Mouse (Mus musculus) lung, embryonic 14.5 days (tissue): ENCODE results near the gene Gja5. TPM values are rescaled to one million over a fixed set of nuclear protein-coding genes. Genes with fewer than 3 reads are reported as not detected.
"Not testable (repeated sequence)": the region's sequence is repeated elsewhere in the genome, so short reads cannot be mapped to it uniquely, and the experiment has no call there.

Experiments
- ATAC-seq: fragments of 200-750 bp; cut with Nextera tagmentation; 2 replicates; pipeline ENCODE4 v1.8.0; 2017; ENCODE audit warnings: mild to moderate bottlenecking, moderate TSS enrichment, moderate library complexity; ENCODE audit not compliant: insufficient read depth
- DNase-seq: peaks from one replicate; pipeline ENCODE4 v3.0.0-alpha.2; 2015
- H3K27ac ChIP-seq: fragments of 300-500 bp; sonication (generic); 2 replicates; pipeline ENCODE4 v1.5.1; 2014; ENCODE audit warnings: low read depth, mild to moderate bottlenecking, moderate library complexity
- H3K27me3 ChIP-seq: fragments of 300-500 bp; sonication (generic); 2 replicates; pipeline ENCODE4 v1.6.1; 2014; ENCODE audit warnings: low read length, control low read depth; ENCODE audit not compliant: insufficient read depth
- H3K36me3 ChIP-seq: fragments of 300-500 bp; sonication (generic); 2 replicates; pipeline ENCODE4 v1.6.1; 2014; ENCODE audit warnings: control low read depth; ENCODE audit not compliant: insufficient read depth
- H3K4me1 ChIP-seq: fragments of 300-500 bp; sonication (generic); 2 replicates; pipeline ENCODE4 v1.6.1; 2014; ENCODE audit warnings: antibody characterized with exemption, control low read depth; ENCODE audit not compliant: insufficient read depth
- H3K4me2 ChIP-seq: fragments of 300-500 bp; sonication (generic); 2 replicates; pipeline ENCODE4 v1.6.1; 2014; ENCODE audit warnings: mild to moderate bottlenecking
- H3K4me3 ChIP-seq: fragments of 300-500 bp; sonication (generic); 2 replicates; pipeline ENCODE4 v1.5.1; 2014; ENCODE audit warnings: low read depth, low read length
- H3K9ac ChIP-seq: fragments of 300-500 bp; sonication (generic); 2 replicates; pipeline ENCODE4 v1.6.1; 2014
- H3K9me3 ChIP-seq: fragments of 300-500 bp; sonication (generic); 2 replicates; pipeline ENCODE4 v1.6.1; 2016; ENCODE audit warnings: low read depth, low read length, control low read depth
- CTCF ChIP-seq: IDR thresholded peaks from 2 replicates; pipeline ENCODE4 v1.5.1; 2016; ENCODE audit warnings: antibody characterized with exemption, low read depth
- WGBS: fragments of 180-500 bp; shearing (Covaris S2); extraction: QIAGEN DNeasy Blood & Tissue Kit; methylation state at CpG from one replicate; pipeline ENCODE4 v1.1.7; 2014; 5-methylcytosine and 5-hydroxymethylcytosine counted together
- polyA plus RNA-seq: library from polyadenylated mRNA; unstranded; fragments of >200 nt; fragmentation: Nextera tagmentation; extraction: Ambion mirVana; gene quantifications from 2 replicates; pipeline ENCODE4 v1.2.1, GENCODE M21; 2014

The Gja5 gene
- polyA plus RNA-seq, 1 experiment from 2014 or later: 6.4 TPM

DNA sequence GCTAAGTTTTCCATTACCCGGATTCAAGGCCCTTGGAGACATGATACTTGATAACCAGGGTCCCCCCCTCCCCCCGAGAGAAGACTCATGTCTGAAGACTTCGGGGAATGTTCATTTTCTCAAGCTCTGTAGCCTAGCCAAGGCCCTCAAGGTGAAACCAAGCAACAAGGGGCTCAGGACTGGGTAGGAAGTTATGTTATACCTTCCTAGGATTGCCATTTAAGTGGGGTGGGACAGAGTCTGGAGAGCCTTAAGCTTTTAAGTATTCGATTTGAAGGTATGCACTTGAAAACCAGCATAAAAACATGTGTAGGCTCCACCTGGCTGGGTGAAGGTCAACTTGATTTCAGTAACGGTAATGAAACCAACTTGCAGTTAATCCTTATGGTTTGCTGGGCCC is 154.2 kb downstream of the Gja5 start:
- H3K27ac ChIP-seq: no peak overlapping the region
- no peak overlapping the region for H3K4me2 ChIP-seq
- H3K27me3 ChIP-seq: no peaks in the 10 kb centered on the region
- no peak for DNase-seq
- H3K4me3 ChIP-seq: no peak overlapping the region
- H3K9me3 ChIP-seq: no peaks in the 10 kb centered on the region
- no peaks in the 10 kb centered on the region for H3K4me1 ChIP-seq
- no peak for TF ChIP-seq CTCF
- H3K9ac ChIP-seq: no peak overlapping the region
- ATAC-seq: no peak
- H3K36me3 ChIP-seq: no peaks in the 10 kb centered on the region
- WGBS: 70% methylated on average over 5 of the region's 5 CpGs

DNA sequence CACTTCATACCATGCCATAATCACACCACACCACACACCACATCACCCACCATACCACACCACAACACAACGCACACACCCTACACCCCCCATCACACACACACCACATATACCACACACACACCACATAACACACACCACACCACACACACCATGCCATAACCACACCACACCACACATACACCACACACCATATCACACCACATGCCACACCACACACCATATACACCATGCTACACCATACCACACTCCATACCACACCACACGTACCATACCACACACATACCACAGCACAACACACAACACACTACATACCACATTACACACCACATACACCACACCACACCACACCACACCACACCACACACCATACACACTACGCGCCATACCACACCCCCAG is 155.6 kb downstream of the Gja5 start:
- WGBS: 92% methylated on average over 4 of the region's 4 CpGs
- no peaks in the 10 kb centered on the region for H3K9me3 ChIP-seq
- DNase-seq (no peak), ATAC-seq (no peak)
- no peaks in the 10 kb centered on the region for H3K4me1 ChIP-seq
- H3K36me3 ChIP-seq: no peaks in the 10 kb centered on the region
- no peak overlapping the region for H3K27ac ChIP-seq
- no peak for TF ChIP-seq CTCF
- no peak overlapping the region for H3K9ac ChIP-seq
- H3K4me3 ChIP-seq: no peak overlapping the region
- H3K27me3 ChIP-seq: no peaks in the 10 kb centered on the region
- H3K4me2 ChIP-seq: no peak overlapping the region

DNA sequence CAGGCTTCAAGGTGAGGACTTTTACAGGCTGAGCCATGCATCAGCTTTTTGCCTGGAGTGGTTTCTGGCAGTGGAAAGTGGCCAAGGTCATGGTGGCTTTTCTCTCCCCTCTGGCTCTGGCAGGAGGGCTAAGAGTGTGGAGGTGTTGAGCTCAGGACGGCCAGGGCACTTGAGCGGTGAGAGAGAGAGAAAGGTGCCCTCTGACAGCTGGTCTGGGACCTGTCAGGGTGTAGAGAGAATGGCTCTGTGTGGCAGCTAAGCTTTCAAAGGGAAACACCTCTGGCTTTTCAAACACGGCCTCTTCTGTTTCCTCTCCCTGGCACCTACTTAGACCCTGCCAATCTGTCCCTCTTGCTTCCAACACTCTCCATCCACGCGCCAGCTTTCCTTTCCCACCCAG is 158.3 kb downstream of the Gja5 start:
- H3K36me3 ChIP-seq: no peaks in the 10 kb centered on the region
- TF ChIP-seq CTCF: no peak
- 33% methylated on average over 5 of the region's 5 CpGs for WGBS
- H3K27me3 ChIP-seq: no peaks in the 10 kb centered on the region
- DNase-seq (no peak), ATAC-seq (no peak)
- H3K4me2 ChIP-seq: no peak overlapping the region
- H3K9ac ChIP-seq: no peak overlapping the region
- H3K4me1 ChIP-seq: no peaks in the 10 kb centered on the region
- H3K9me3 ChIP-seq: no peaks in the 10 kb centered on the region
- no peak overlapping the region for H3K4me3 ChIP-seq
- no peak overlapping the region for H3K27ac ChIP-seq

DNA sequence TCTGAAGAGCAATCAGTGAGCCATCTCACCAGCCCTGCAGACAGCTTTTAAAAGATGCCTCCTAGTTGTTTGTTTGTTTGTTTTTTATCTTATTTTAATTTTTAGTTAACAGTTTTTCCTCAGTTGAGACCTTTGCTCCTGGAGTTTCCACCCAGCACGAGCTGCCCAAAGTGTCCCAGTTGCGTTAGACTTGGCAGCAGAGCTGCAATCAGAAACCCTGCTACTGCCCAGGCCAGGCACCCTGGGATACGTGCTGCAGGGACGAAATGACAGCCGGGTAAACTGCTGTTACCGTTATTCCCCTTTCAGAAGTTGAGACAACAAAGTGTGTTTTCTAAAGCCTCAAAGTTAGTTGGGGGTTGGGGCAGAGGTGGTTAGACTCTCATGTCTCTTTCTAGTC is 159.6 kb downstream of the Gja5 start:
- no peak for DNase-seq
- no peak for ATAC-seq
- H3K4me3 ChIP-seq: no peak overlapping the region
- H3K4me2 ChIP-seq: no peak overlapping the region
- no peaks in the 10 kb centered on the region for H3K36me3 ChIP-seq
- no peak overlapping the region for H3K9ac ChIP-seq
- no peaks in the 10 kb centered on the region for H3K9me3 ChIP-seq
- WGBS: 48% methylated on average over 6 of the region's 6 CpGs
- H3K27ac ChIP-seq: no peak overlapping the region
- no peaks in the 10 kb centered on the region for H3K27me3 ChIP-seq
- TF ChIP-seq CTCF: no peak
- H3K4me1 ChIP-seq: no peaks in the 10 kb centered on the region

DNA sequence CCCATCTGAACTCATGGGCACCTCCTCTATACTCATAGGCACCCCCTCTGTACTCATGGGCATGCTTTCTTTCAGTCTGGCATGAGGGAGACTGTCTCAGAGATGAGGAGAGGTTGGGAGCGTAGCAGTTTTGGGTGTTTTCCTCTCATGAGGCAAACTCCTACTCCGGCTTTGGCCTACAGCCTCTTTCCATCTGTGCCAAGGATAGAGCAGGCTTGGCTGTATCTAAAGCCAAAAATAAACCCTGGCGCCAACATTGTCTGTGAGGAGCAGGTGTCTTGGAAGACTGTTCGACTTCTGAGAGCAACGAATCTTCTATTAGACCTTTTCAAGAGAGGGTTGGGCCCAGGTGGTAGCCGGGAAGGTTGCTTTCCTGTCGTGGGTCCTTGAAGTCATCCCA is 165.1 kb downstream of the Gja5 start:
- not testable (repeated sequence) for H3K27ac ChIP-seq, H3K9ac ChIP-seq, H3K4me1 ChIP-seq, H3K9me3 ChIP-seq, H3K27me3 ChIP-seq, H3K36me3 ChIP-seq, ATAC-seq, DNase-seq, H3K4me3 ChIP-seq, H3K4me2 ChIP-seq
- WGBS: 87% methylated on average over 7 of the region's 7 CpGs

DNA sequence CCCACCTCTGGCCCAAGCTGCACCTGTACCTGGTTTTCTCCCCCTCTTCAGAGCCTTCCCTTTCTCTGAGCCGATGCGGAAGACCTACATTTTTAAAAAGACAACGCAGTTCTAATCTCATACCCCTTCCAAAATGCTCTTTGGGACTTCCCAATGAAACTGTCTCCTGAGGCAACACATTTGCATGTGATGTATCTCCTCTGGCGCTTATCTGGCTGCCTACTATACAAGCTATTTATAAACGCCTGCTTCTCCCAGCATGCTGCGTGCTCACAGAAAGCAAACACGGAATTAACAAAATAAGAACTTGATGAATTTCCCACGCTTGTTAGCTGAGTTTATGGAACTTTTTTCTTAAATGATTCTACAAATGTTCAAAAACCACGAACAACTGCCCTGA is 167.4 kb downstream of the Gja5 start:
- H3K4me1 ChIP-seq, H3K4me3 ChIP-seq, H3K9ac ChIP-seq, H3K27me3 ChIP-seq, H3K36me3 ChIP-seq, H3K4me2 ChIP-seq, DNase-seq, H3K9me3 ChIP-seq, H3K27ac ChIP-seq, ATAC-seq: not testable (repeated sequence)
- 51% methylated on average over 9 of the region's 9 CpGs for WGBS

DNA sequence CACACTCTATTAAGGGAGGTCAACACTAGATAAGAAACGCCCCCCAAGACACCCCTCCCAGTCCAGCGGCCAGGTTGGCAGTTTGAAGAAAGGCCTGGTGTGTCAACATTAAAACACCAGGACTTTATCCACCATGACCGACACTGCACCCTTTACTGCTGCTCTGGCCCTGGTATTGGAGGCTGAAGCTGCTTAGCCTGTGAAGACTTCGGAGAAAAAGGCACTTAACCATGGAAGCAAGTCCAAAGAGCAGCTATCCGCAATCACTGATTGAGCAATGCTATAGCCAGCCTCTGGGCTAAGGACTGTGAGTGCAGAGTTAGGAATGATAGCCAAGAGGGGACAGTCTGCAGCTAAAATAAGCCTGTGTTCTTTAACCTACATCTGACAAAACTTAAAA is 167.9 kb downstream of the Gja5 start:
- WGBS: 36% methylated on average over 5 of the region's 5 CpGs

DNA sequence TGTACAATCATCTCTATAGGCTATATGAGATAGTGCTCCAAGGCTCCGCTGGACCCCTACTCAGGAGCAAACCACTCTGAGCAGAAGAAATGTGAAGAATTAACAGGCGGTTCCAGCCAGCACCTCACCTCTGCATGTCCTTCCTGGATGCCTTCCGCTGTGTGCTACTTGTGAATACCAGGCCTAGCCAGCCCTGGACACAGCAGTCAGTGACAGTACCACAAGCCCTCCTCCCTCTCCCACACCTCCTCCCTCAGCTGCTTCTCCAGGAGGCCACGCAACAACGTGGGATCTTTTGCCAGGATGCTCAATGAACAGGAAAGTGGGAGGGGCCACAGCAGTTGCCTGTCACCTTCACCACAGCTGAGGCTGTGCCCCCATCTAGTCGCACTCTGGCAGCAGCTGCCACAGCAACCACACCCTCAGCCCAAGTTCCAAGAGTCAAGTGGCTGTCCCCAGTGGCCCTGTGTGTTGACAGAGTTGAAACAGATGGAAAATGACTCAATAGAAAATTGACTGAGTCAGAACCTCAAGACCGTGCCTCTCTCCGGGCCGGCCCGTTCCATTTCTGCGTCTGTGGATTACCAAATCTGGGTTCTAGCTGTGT is 171.4 kb downstream of the Gja5 start:
- H3K4me3 ChIP-seq, H3K4me1 ChIP-seq, DNase-seq, H3K27me3 ChIP-seq, H3K36me3 ChIP-seq, H3K9me3 ChIP-seq, H3K9ac ChIP-seq, H3K4me2 ChIP-seq, H3K27ac ChIP-seq: not testable (repeated sequence)
- 5% methylated on average over 2 of the region's 11 CpGs for WGBS
- ATAC-seq: peak; percentile 91

More for the DNA sequence above, 167.9 kb downstream of the Gja5 start:
- not testable (repeated sequence) for H3K27ac ChIP-seq, H3K9me3 ChIP-seq, H3K4me3 ChIP-seq, ATAC-seq, DNase-seq, H3K36me3 ChIP-seq, H3K27me3 ChIP-seq, H3K9ac ChIP-seq, H3K4me1 ChIP-seq, H3K4me2 ChIP-seq
